Mouse (Mus musculus) embryonic facial prominence, embryonic 11.5 days (tissue): ENCODE results near the gene Otop3. TPM values are rescaled to one million over a fixed set of nuclear protein-coding genes. Genes with fewer than 3 reads are reported as not detected.

ENCODE experiments used
- ATAC-seq: fragments of 200-750 bp; cut with Nextera tagmentation; replicated peaks from 2 replicates; pipeline ENCODE4 v1.8.0; 2017; ENCODE audit warnings: low read depth; ENCODE audit not compliant: insufficient number of reproducible peaks, low FRiP score, low TSS enrichment
- DNase-seq: peaks from one replicate; pipeline ENCODE4 v3.0.0-alpha.2; 2015; ENCODE audit warnings: low spot score
- H3K27ac ChIP-seq: fragments of 300-500 bp; sonication (generic); replicated peaks from 2 replicates; pipeline ENCODE4 v1.5.1; 2014; ENCODE audit warnings: mild to moderate bottlenecking, low read depth, low read length, control low read depth
- H3K27me3 ChIP-seq: fragments of 300-500 bp; sonication (generic); 2 replicates; pipeline ENCODE4 v1.6.1; 2014; ENCODE audit warnings: mild to moderate bottlenecking, low read length, moderate library complexity, mixed read lengths; ENCODE audit not compliant: control insufficient read depth, insufficient read depth
- H3K36me3 ChIP-seq: fragments of 300-500 bp; sonication (generic); replicated peaks from 2 replicates; pipeline ENCODE4 v1.6.1; 2014; ENCODE audit warnings: low read depth, mild to moderate bottlenecking, low read length, moderate library complexity, mixed read lengths; ENCODE audit not compliant: control insufficient read depth, insufficient read depth
- H3K4me1 ChIP-seq: fragments of 300-500 bp; sonication (generic); 2 replicates; pipeline ENCODE4 v1.6.1; 2014; ENCODE audit warnings: low read length, mixed read lengths; ENCODE audit not compliant: control insufficient read depth, insufficient read depth
- H3K4me2 ChIP-seq: fragments of 300-500 bp; sonication (generic); 2 replicates; pipeline ENCODE4 v1.6.1; 2014; ENCODE audit warnings: low read depth, mild to moderate bottlenecking, control low read depth, low read length, moderate library complexity
- H3K4me3 ChIP-seq: fragments of 300-500 bp; sonication (generic); 2 replicates; pipeline ENCODE4 v1.5.1; 2014; ENCODE audit warnings: low read depth, low read length, control low read depth
- H3K9ac ChIP-seq: fragments of 300-500 bp; sonication (generic); replicated peaks from 2 replicates; pipeline ENCODE4 v1.6.1; 2014; ENCODE audit warnings: mild to moderate bottlenecking, control low read depth, low read length
- H3K9me3 ChIP-seq: fragments of 300-500 bp; sonication (generic); replicated peaks from 2 replicates; pipeline ENCODE4 v1.6.1; 2016; ENCODE audit warnings: mild to moderate bottlenecking, low read length, inconsistent platforms, mixed read lengths; ENCODE audit not compliant: control insufficient read depth
- WGBS: fragments of 180-500 bp; shearing (Covaris S2); extraction: QIAGEN DNeasy Blood & Tissue Kit; methylation state at CpG from one replicate; pipeline ENCODE4 v1.1.7; 2014; 5-methylcytosine and 5-hydroxymethylcytosine counted together
- polyA plus RNA-seq: library from polyadenylated mRNA; unstranded; fragments of >200 nt; fragmentation: Nextera tagmentation; extraction: Ambion mirVana; gene quantifications from 2 replicates; pipeline ENCODE4 v1.2.1, GENCODE M21; 2014

Gene Otop3
- polyA plus RNA-seq, 1 experiment from 2014 or later: not detected

DNA sequence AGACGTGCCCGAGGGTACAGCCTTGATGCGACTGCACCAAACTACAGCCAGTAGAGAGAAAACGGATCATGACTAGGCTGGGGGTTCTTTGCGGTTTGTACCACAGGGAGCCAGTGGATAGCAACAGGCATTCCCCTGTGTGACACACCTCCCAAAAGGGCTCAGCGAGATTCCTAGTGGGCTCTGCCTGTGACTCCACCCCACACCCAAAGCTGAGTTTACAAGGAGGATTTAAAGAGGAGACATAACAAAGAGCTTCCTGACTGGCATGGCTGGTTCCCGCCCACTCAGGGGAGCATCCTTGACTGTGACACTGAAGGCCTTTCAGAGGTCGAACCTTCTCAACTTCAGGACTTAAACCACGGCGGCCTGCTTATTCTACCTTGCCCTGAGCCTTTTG is 43.0 kb upstream of the Otop3 start:
- ATAC-seq (no peak), DNase-seq (no peak)
- Histone ChIP-seq H3K27ac (no peak overlapping the region), H3K36me3 (no peaks in the 10 kb centered on the region), H3K4me2 (no peak overlapping the region), H3K4me3 (no peak overlapping the region), H3K27me3 (no peaks in the 10 kb centered on the region), H3K4me1 (no peaks in the 10 kb centered on the region), H3K9ac (no peak overlapping the region), H3K9me3 (no peaks in the 10 kb centered on the region)
- WGBS: 67% methylated on average over 10 of the region's 10 CpGs

DNA sequence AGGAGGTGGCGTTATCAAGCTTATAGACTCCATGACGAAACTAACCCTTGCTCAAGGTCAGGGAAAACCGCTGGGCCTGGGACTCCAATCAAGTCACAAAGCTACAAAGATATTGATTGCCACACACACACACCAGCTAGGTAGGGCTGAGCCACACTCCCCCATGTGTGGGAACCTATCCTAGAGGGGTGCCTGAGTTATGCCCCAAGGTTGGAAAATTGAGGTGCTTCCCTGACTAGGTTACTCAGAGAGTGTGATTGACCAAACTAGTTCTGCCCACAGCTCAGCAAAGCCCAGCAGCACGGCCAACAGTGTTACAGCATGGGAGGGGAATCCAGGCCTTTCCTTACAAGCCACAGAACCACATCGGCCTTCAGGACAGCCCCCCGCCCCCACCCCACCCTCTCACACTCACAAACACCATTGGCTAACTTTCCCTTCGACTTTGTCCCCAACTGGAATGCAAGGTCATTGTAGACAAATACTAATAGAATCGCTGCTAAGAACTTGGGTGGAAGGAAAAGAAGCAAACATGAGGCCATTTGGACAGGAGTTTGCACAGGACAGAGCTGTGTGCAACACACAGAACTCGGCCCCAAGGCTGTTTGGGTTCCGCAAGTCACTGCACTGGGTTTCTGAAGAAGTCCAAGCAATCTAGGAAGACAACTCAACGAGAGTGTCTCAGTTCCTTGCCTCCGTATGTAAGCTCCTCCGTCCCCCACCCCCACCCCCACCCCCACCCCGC is 41.7 kb upstream of the Otop3 start:
- WGBS: 51% methylated on average over 14 of the region's 14 CpGs

DNA sequence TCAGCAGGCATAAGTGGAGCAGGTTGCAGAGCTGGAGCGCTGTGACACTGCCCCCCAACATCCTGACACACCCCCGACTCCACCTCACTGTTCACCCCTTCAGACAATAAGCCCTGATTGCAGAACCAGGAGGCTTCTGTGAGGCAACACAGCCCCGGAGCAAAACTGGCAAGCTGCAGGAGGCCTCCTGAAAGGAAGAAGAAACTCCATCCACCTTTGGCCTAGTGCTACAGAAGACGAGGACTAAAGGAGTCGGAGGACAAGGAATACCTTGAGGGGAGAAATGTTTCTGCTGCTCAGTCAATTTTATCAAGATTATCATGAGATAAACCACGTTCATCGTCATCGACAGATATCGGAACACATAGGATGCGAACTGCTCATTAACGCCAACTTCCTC is 38.6 kb upstream of the Otop3 start:
- Histone ChIP-seq H3K4me1 (no peaks in the 10 kb centered on the region), H3K9ac (no peak overlapping the region), H3K36me3 (no peaks in the 10 kb centered on the region), H3K4me3 (no peak overlapping the region), H3K27ac (no peak overlapping the region), H3K27me3 (peaks cover 13% of the 10 kb centered on the region; the same call in 1 of the 2 replicates), H3K4me2 (no peak overlapping the region), H3K9me3 (no peaks in the 10 kb centered on the region)
- DNase-seq (no peak), ATAC-seq (no peak)
- 88% methylated on average over 11 of the region's 11 CpGs for WGBS

More for the DNA sequence above, 41.7 kb upstream of the Otop3 start:
- DNase-seq (no peak), ATAC-seq (no peak)
- Histone ChIP-seq H3K4me2 (no peak overlapping the region), H3K9ac (no peak overlapping the region), H3K4me3 (no peak overlapping the region), H3K36me3 (no peaks in the 10 kb centered on the region), H3K4me1 (no peaks in the 10 kb centered on the region), H3K9me3 (no peaks in the 10 kb centered on the region), H3K27me3 (0 out of 2 replicates have a peak, but pooled peaks cover 8% of the 10 kb centered on the region), H3K27ac (no peak overlapping the region)

DNA sequence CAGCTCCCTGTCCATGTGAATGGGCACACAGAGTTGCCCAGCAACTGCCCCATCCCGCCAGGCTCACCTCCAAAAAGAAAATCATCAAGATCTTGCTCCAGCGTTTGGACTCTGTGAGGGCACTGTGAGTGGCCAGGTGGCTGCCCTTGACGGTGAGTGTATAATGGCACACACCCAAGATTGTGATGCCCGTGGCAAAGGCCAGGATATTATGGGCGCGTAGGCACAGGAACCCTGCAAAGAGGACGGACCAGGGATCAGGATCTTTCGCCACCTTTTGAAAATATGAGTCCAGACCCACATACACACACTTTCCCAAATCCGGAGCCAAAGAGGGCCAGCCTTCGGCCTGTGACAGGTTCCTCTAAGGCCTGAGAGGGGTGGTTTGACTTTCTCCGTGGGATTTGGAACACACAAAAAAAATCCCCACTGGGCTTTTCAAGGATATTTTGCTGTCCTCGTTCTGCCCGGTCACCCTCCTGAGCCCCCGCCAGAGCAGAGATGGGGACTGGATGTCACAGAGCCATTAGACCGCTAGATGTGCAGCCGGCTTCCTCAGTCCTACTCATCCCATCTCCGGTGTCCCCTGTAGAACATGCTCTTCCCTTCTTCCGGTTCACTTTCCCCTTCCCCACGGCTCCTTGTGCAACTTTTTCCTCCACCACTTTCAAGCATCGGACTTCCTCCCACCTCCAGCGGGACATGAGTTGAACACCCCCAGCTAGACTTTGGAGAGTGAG is 37.9 kb upstream of the Otop3 start:
- H3K36me3 ChIP-seq: no peaks in the 10 kb centered on the region
- peaks cover 13% of the 10 kb centered on the region; the same call in 1 of the 2 replicates for H3K27me3 ChIP-seq
- H3K4me1 ChIP-seq: no peaks in the 10 kb centered on the region
- peak overlapping the region; percentile 88 for H3K4me2 ChIP-seq
- H3K4me3 ChIP-seq: peak overlapping the region; percentile 43
- no peak for ATAC-seq
- H3K27ac ChIP-seq: no peak overlapping the region
- 57% methylated on average over 21 of the region's 21 CpGs for WGBS
- H3K9me3 ChIP-seq: no peaks in the 10 kb centered on the region
- peak overlapping the region; percentile 56 for H3K9ac ChIP-seq
- no peak for DNase-seq

DNA sequence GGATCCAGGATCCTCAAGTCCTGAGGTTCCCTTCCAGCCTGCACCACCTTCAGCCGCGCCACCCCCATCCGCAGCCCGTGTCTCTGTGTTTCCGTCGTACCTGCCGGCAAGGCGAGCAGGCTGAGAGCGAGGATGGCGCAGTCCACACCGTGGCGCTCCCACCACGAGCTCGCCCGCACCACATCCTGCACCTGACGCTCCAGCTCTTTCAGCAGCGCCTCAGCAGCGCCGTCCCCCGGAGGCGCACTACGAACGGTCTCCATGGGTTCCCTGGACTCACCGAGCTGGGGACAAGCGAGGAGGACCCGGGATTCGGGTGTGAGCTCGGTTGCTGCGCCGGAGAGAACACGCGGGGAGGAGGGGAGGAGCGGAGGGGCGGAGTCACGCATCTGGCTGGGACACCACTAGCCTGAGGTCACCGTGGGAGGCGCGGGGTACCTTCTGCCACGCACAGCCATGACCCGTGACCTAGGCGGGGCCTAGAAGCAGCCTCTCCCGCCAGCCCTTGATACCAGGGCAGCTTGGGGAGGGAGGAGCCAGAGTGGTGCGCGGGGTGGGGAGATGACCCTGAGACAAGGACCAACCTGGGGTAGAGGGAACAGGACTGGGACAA is 37.2 kb upstream of the Otop3 start, which contains the start of gene Fads6:
TSS of gene Fads6 (minus strand) at position 450 of the 613 bp plus-strand sequence.
- no peaks in the 10 kb centered on the region for H3K36me3 ChIP-seq
- ATAC-seq (0 out of 2 replicates have a peak, but pooled peaks have one; percentile 44), DNase-seq (peak; percentile 62)
- WGBS: under 1% methylated on average over 42 of the region's 44 CpGs
- H3K9me3 ChIP-seq: no peaks in the 10 kb centered on the region
- H3K27ac ChIP-seq: no peak within 1 kb of the TSS
- H3K4me2 ChIP-seq: peak within 1 kb of the TSS; percentile 88
- peak within 1 kb of the TSS; percentile 56 for H3K9ac ChIP-seq
- H3K27me3 ChIP-seq: peaks cover 13% of the 10 kb centered on the region; the same call in 1 of the 2 replicates
- H3K4me3 ChIP-seq: peak within 1 kb of the TSS; percentile 43
- no peaks in the 10 kb centered on the region for H3K4me1 ChIP-seq

DNA sequence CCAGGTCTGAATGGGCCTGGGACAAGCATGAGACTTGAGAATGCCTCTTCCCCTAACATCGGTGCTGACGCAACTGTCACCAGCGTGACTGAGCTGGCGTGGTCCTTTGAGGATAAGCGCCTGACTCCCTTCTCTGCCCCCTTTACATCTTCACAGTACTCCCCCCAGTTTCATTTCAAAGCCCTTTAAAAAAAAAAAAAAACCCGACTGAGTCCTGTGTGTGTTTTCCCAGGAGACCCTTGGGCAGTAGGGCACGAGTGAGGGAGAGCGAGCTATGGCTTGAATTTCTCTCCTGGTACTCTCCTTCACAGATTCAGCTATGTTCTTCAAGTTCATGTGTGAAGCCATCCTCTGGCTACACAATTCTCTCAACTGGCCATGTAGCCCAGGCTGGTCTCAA is 36.4 kb upstream of the Otop3 start:
- Histone ChIP-seq H3K27me3 (peaks cover 13% of the 10 kb centered on the region; the same call in 1 of the 2 replicates), H3K27ac (no peak overlapping the region), H3K4me1 (no peaks in the 10 kb centered on the region), H3K4me3 (no peak overlapping the region), H3K9ac (no peak overlapping the region), H3K9me3 (no peaks in the 10 kb centered on the region), H3K36me3 (no peaks in the 10 kb centered on the region), H3K4me2 (no peak overlapping the region)
- 59% methylated on average over 8 of the region's 8 CpGs for WGBS
- no peak for ATAC-seq
- no peak for DNase-seq

DNA sequence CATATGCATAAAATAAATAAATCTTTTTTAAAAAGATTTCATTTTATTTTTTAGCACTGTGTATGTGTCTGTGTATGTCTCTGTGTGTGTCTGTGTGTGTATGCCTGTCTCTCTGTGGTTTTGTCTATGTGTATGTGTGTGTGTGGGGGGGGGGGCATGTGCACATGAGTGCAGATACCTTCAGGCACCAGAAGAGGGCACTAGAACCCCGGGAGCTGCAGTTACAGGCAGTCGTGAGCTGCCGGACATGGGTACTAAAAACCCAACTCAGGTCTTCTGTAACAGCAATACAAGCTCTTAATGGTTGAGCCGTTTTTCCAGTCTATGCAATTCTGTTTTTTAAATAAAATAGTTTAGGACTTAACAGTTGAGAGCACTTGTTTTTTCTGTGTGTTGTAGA is 33.8 kb upstream of the Otop3 start:
- Histone ChIP-seq H3K36me3 (no peaks in the 10 kb centered on the region), H3K4me3 (no peak overlapping the region), H3K27ac (no peak overlapping the region), H3K9ac (no peak overlapping the region), H3K4me2 (no peak overlapping the region), H3K9me3 (no peaks in the 10 kb centered on the region), H3K27me3 (peaks cover 13% of the 10 kb centered on the region; the same call in 1 of the 2 replicates), H3K4me1 (no peaks in the 10 kb centered on the region)
- 80% methylated on average over 4 of the region's 4 CpGs for WGBS
- ATAC-seq: no peak
- no peak for DNase-seq
